Mouse (Mus musculus): ENCODE data around the gene Tmem230.
A peak's percentile ranks its signal among the peaks of the same experiment; 100 is the strongest.

Tmem230 gene

DNA sequence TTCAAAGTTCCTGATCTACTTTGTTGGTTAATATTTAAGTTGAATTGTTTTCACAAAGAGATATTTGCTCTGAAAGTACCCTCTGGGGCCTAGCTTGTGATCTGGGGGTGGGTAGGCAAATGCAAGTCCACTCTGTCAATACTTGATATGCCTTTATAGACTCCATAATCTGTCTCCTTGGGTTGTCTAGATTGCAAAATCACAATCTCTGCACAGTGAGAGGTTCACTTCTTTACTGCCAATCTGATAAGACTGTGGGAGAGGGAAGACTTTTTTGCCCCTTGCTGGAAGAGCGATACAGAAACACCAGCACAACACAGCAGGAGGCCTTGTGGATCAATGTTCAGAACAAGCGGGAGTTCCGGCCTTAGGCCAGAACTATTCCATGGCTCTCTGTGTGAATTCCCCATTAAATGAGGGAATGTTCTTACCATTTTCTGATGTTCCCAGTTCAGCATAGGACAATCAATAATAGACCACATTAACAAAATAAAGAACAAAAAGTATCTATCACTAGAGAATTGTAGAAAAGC, 15.1 kb downstream of the Tmem230 start:
- no peak for DNase-seq (ENCODE audit: low spot score)

DNA sequence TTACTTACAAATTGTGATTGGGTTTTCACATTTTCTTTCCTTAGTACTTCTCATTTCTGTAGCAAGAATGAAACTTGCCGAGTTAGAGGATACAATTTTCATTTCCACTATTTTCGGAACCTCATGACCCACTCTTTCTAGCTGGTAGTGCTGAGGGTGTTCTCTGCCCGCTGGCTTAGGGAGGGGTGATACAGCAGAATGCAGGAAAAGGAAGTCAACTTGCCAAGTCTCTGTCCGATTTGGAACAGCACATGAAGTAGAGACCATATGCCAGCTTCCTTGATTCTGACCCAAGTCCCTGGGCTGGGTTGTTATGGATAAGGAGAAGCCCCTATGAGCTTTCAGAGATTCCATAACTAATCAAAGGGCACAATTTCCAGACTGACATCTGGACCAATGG, 23.2 kb downstream of the Tmem230 start:
- no peak for DNase-seq (ENCODE audit: low spot score)

DNA sequence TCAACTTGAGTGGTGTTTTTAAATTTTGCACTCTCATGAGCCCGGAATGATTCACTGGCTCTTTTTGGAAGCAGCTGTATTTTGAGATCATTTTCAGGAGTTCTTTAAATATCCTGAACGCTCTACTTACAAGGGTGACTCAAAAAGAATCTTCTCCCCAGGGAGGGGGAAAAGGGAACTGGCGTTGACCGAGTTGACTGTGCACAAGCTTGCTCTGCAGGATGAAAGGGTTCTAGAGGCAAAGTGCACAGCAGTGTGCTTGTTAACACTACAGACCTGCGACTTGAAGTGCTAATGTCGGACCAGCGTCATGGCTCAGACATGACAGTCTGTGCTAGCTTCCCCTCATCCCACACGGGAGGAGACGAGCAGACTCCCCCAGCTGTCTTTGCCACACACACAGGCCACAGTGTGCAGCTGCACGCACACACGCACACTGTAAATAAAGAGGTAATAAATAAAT, 26.0 kb downstream of the Tmem230 start:
- DNase-seq (ENCODE audit: low spot score) = peak; percentile 59

DNA sequence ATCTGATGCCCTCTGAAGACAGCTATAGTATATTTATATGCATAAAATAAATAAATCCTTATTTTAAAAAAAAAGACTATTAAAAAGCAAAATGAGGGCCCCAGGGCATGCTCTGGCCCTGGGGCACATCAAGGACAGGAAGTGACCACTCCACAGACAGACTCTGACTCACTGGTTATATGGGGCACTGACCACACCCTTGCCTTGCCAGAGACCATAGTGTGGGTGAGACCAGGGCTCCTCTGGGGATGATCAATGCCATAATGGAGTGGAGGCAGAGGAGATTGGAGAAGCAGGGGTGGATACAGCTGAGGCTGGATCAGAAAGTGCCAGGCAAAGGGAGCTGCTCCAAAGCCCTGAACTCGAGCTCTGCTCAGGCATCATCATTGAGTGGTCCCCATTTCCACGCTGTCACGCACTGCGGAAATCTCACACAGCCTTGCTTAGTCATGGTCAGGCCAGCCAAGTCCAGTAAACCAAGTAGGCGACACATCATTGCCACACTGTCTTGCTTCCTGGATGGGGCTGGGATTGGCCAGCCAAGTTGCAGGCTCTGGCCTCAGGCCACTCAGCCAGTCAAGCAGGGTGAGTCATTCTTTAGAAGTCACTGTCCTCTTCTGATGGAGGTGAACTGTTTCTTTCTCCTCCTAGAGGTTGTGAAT, 35.5 kb downstream of the Tmem230 start:
- DNase-seq (ENCODE audit: low spot score) = no peak

DNA sequence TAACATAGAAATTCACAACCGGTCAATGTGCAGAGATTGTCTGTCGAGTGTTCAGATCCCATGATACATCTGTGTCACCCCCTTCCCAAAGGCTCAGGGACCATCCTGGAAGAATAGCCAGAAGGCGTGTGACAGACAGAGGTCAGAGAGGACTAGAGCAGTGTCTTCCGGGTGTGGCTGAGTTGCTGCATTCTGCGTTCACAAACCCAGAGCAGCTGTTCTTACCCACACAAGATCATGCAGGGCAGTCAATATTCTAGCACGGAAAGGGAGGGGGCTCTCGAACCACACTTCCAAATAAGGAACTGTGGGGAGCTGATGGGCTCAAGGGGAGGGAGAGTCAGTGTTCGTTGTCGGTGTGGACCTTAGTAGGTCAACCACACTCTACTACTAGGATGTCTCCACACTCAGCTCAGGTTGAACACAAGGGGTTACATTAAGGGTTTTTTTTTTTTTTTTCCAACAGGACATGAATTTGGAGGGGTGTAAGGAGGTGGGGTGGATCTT, 36.7 kb downstream of the Tmem230 start:
- no peak for DNase-seq (ENCODE audit: low spot score)

DNA sequence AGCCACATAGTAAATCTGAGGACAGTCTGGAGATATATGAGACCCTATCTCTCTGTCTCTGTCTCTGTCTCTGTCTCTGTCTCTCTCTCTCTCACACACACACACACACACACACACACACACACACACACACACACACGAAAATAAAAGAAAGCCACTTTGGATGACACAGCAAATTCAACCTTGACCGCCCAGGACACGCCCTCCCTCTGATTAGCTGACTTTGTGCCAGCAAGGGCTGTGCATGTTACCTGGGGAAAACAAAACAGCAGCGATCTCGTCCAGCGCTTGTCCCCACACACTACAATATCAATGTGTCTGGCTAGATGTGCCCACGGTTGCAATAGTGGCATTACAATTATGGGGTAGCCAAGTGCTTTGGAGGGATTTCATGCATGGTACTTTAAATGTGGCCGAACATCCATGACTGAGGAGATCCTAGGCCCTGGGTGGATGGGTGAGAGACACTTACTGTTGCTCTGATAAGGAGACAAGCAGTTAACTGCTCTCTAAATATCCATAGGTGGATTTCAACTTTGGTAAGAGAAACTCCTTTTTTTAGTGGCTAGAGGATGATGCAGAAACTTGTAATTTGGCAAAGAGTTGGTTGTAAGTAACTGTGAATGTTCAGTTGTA, 39.2 kb downstream of the Tmem230 start:
- DNase-seq (ENCODE audit: low spot score) = no peak

DNA sequence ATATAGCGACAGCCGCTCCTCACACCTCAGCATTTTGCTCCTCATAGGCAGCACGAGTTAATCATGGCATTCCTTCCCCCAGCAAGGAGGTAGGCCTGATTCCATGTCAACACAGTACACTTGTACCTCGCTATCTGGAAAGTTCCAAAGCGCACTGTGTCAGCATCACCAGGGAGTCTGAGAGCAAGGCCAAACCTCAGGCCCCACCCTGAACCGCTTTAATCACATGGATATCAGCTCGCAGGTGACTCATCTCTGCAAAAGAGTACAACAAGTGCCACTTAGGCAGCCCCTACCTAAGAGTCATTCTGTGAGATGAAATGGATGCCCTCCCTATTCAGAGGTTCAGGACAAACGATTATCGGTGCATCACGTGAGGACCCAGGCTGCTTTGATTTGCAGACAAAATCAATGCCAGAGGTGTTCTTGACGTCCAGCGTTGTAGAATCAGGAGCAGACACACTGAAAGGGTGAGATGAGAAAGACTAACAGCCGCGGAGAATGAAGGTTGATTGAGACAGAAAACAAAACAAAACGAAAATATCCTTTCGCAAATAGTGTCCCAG, 41.2 kb downstream of the Tmem230 start:
- no peak for DNase-seq (ENCODE audit: low spot score)

DNA sequence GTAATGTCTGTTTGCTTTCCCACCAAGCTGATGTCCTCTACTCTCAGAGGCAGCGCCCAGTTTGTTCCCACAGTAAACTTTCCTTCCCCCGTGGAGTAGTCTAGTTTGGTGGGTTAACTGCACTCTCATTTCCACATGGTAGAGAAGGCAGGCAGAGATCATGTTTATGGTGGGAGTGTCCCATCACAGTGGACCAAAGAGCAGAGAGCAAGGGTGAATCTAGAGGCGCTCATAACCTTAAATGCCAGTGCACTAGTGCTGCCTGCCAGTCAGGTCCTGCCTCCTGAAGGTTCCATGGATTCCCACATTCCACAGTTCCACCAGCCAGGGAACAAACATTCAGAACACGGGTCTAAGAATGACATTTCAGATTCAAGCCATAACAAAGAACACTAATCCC, 42.1 kb downstream of the Tmem230 start:
- DNase-seq (ENCODE audit: low spot score) = no peak

DNA sequence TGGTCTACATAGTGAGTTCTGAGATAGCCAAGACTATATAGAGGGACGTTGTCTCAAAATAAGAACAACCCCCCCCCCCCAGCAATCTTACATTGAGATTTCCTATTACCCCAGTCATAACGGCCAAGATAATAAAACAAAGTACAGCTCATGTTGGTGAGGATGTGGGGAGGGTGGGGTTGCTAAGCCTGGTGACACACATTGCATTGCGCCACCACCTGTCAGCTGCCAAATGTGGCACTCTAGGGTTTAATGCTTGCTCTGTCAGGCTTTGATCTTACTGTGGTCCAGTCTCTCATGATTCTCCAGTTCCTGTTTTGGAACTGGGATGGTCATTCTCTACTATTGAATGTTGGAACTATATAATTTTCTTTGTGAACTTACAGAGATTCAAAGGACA, 43.8 kb downstream of the Tmem230 start:
- no peak for DNase-seq (ENCODE audit: low spot score)

DNA sequence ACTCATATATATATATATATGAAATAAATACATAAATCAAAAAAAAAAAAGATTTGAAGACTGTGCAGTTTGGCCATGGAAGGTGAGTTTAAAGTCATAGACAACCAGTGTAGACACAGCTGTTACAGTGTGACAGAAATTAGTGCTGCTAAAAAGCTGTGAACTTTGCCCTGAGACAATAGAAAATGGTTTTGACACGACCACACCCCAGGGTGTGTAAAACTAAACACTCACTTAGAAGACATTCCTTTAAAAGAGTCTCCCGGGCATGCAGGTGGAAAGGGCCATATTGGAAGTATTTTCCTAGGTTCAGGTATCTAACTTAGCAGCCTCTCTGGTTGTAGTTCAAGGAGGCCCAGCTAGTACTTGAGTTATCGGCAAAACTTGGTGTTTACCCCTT, 44.4 kb downstream of the Tmem230 start:
- DNase-seq (ENCODE audit: low spot score) = no peak

DNA sequence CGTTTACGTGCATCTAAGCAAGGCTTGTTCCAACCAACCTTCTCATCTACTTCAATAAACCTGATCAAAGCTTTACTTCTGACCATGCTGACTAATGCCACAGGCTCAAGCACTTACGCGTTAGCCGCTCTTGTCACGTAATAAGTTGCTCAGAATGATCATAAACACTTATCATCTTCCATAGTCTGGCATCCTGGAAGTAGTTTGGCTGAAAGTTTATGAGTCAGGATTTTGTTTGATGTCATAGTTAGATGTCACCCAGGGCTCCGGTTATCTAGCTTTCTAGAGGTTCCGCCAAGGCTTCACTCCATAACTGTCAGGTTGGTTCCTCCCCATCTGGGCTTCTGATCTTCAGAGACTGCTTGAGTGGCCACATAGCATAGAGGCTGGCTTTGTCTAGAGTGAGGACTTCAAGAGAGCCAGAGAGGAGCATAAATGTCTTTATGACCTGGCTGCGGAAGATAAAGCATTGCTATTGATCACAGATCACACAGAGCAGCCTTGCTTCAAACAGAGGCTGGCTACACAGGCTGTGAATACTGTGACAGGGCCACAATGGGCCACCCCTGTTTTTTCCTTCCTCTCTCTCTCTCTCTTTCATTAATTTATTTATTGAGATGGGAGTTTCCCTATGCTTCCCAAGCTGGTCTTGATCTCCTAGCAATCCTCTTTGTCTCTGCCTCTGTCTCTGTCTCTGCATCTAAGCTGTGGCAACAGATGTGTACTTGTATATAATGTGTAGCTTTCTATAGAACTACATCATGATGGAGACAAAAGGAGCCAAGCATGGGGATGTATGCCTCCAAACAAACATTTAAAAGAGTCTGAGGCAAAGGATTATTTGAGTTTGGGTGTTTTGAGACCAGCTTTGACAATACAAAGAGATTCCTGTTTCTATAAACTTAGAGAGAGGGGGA, 49.3 kb downstream of the Tmem230 start:
- no peak for DNase-seq (ENCODE audit: low spot score)

DNA sequence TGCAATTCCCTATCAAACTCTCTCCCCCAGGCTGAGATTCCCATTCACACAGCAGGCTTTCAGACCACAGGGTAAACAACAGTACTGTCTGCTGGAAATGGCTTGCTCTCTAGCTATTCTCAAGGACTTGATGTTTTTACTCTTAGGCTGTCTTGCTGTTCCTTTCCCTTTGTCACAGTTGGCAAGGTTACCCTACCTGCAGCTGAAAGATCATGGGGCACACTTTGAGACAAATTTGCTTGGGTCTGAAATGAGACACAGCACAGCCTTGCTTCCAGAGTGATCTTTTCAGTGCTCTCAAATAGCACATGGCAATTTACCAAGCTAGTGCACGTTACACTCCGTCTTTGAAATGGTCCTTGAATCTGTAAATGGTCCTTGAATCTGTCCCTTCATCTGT, 52.0 kb downstream of the Tmem230 start:
- no peak for DNase-seq (ENCODE audit: low spot score)

DNA sequence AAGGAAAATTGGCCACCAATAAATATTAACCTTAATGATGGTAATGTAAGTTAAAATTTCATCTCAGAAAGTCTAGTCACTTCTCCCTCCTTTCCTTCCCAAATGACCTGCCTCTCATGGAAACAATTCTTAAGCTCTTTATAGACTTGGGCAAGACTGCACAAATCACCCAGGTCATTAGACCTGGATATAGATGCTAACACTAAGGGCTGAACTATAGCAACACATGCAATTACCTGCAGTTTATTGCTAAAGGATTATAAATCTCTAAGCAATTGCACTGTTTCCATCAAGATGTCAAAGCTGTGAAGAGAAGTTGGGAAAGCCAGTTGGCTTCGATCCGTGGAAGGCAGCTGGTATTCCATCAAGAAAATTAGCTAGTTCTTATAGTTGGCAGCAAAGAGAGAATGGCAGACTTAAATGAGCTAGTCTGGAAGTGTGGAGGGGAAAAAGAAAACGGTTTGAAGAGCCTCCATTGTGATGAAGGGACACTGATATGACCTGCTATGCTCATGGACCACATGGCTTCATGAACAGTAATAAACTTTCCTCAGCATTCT, 56.9 kb downstream of the Tmem230 start:
- DNase-seq (ENCODE audit: low spot score) = no peak
